Mouse (Mus musculus) stomach, postnatal 0 days (tissue): Measurements from ENCODE around the gene Ccl6.

ENCODE experiments used
- CTCF ChIP-seq: IDR thresholded peaks from 2 replicates; pipeline ENCODE4 v1.5.1; 2016; ENCODE audit warnings: antibody characterized with exemption, low read depth, mild to moderate bottlenecking, moderate library complexity
- EP300 ChIP-seq: optimal IDR thresholded peaks from 2 replicates; pipeline ENCODE3; 2016; ENCODE audit warnings: antibody characterized with exemption

DNA sequence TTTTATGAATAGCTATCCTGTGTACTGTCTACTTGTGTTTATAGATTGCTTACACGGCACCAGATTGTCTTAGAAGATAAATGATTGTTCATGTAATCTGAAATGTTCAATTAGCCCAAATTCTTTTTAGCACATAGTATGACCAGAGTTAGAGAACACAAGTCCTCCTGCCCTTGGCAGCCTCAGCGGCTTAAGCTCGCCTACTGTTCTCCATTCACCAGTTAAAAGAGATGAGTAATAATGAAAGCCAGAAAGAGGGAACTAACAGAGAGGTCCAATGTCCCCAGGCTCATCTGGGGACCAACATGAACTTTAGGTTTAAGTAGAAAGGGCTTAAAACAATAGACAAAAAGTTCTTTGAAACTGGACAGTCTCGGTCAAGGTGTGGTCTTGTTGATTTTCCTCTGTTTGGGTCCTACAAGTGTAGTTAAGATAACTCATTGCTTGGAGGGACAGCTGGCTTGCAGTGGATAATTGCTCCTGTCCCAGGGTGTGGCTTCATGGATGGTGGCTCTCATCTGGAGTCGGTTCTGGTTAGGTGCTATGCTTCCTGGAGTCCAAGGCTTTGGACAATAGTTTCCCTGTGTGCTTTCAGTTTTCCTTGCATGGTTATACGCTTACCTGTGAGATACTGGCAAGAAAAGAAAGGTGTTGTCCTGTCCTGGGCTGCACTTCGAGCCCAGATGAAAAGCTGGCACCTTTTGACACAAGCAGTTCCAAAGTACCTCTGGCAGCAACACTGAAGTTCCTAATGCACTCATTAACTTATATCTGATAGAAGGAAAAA, 3.0 kb upstream of the Ccl6 start:
- TF ChIP-seq CTCF = no peak
- no peak for TF ChIP-seq EP300
